Mouse (Mus musculus): ENCODE data around the gene Lamc3. TPM values are rescaled to one million over a fixed set of nuclear protein-coding genes. Genes with fewer than 3 reads are reported as not detected.

The Lamc3 gene
- total RNA-seq, 2 experiments from 2014 or later, result 6.3 to 7.8 TPM

DNA sequence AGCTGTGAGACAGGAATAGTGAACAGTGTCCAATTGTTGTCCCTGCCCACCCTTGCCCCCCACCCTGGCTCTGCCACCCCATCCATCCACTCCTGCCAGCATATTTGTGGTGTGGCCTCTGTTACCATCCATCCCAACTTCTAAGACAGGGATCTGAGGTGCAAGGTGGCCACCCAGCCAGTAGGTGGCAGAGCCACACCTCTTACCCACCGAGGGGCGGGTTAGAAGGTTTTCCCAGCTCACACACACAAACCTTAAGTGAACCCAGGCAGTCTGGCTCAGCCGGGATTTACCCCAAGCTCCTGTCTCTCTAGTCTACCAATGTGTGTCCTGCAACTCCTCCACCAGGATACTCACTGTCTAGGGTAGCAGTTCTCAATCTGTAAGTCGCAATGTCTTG, 30.5 kb downstream of the Lamc3 start:
- DNase-seq (ENCODE audit: low spot score in 2 of 2), result peak; percentile 42 to 46
- TF ChIP-seq CTCF (conservative IDR thresholded peaks at IDR 0.05), result peak; percentile 82
- H3K27ac ChIP-seq, result no peak overlapping the region
- no peak overlapping the region for H3K4me3 ChIP-seq

DNA sequence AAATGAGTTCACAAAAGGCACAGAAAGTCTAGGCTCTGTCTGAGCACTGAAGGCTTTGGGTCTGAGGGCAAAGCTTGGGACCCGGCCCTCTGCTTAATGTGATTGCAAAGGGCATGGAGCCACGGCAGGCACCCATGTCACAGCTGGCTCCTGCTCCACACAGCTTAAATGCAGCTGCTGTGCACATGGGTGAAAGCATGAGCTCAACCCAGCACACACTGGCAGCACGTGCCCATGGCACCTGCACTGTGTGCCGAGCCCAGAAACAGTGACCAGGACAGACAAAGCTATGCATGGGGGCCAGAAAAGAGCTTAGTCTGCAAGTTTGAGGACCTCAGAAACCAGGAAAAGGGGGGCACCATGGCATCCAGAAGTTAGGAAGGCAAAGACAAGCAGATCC, 36.6 kb downstream of the Lamc3 start:
- Histone ChIP-seq H3K27ac (no peak overlapping the region), H3K4me3 (no peak overlapping the region)
- TF ChIP-seq CTCF (conservative IDR thresholded peaks at IDR 0.05), result no peak
- DNase-seq (ENCODE audit: low spot score in 2 of 2), result no peak

DNA sequence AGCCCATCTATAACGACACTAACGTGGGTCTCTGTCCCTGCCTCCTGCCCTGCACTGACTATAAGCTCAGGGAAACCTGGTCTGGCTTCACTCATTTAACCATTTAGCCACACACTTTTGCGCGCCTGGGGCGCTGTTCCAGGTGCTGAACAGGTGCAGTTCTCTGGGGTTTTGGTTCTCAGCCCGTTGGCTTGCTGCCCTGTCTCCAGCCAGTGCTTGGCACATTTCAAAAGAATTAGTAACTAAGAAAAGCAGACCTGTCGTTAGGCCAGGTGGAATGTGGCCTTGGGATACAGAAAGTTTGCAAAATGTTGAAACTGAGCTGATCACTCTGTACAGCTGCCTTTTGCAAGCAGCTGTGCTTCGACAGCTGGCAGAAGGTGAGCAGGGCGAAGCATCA, 37.7 kb downstream of the Lamc3 start:
- no peak for DNase-seq (ENCODE audit: low spot score in 2 of 2)

DNA sequence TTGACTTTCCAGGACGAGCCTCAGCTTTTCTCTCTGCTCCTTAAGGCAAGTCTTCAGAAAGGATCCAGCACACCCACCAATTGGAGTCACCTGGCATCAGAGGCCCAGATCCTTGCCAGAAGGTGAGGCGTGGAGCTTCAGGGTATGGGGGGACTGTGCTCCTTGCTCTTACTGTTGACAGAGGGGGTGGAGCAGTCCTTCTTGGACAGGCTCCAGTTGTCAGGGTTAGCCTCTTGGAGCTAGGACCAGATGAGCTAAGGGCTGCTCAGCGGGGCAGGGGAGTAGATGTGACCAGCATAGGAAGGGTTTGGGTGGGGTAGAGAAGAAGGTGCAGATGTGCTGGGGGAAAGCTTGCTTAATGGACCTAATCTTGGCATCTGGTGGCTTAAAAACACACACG, 38.8 kb downstream of the Lamc3 start:
- no peak for DNase-seq (ENCODE audit: low spot score in 2 of 2)
- no peak overlapping the region for H3K27ac ChIP-seq
- no peak for TF ChIP-seq CTCF (conservative IDR thresholded peaks at IDR 0.05)
- H3K4me3 ChIP-seq, result no peak overlapping the region

More for the DNA sequence above, 37.7 kb downstream of the Lamc3 start:
- TF ChIP-seq CTCF (conservative IDR thresholded peaks at IDR 0.05), result no peak
- no peak overlapping the region for H3K27ac ChIP-seq
- no peak overlapping the region for H3K4me3 ChIP-seq

DNA sequence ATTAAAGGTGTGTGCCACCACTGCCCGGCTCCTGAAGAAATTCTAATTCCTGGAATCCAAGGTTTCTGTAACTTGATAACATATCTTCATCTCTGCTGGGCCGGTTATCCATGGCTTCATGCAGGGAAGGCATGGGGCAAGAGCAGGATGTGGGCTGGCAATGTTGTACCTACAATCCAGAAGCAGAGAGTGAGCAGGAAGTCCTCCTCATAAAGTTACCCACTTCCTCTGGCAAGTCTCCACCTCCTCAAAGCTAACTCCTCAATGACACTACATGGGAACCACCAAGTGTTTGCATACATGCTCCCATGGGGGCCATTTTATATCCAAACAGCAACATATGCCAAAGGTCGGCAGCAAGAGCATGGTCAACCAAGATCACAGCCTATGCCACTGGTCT, 42.6 kb downstream of the Lamc3 start:
- Histone ChIP-seq H3K27ac (no peak overlapping the region), H3K4me3 (no peak overlapping the region)
- no peak for DNase-seq (ENCODE audit: low spot score in 2 of 2)

DNA sequence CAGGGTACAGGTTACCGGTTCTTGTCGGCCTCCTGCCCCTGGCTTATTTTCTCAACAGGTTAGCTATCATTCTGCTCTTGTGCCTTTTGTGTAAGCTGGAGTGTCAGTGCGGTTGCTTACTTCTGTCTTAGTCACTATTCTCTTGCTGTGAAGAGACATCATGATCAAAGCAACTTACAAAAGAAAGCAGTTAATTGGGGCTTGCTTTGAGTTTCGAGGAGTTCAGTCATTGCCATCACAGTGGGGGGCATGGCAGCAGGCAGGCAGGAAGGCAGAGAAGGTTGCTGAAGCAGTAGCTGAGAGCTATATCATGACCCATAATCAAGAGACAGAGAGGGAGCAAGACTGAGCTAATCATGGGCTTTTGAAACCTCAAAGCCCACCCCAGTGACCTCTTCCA, 47.5 kb downstream of the Lamc3 start:
- no peak for DNase-seq (ENCODE audit: low spot score in 2 of 2)
- TF ChIP-seq CTCF (conservative IDR thresholded peaks at IDR 0.05), result no peak
- H3K27ac ChIP-seq, result no peak overlapping the region
- no peak overlapping the region for H3K4me3 ChIP-seq

More for the DNA sequence above, 42.6 kb downstream of the Lamc3 start:
- no peak for TF ChIP-seq CTCF (conservative IDR thresholded peaks at IDR 0.05)

DNA sequence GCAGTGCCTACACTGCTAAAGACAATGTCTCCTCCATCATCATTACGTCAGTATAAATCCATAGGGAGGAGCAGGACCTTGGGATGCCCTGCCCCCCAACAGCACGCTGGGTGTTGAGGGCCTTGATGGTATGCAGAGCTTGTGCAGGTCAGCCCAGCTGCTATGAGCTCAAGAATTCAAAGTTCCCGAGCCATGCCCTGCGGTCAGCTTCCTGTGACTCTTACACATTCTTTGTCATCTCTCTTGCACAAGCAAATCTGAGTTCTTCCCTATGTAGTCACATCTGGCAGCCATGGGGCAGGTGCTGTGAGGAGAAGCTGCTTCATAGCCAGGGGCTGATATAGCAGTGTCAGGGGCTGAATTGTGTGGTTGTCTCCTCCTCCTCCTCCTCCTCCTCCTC, 48.0 kb downstream of the Lamc3 start:
- no peak for TF ChIP-seq CTCF (conservative IDR thresholded peaks at IDR 0.05)
- no peak overlapping the region for H3K4me3 ChIP-seq
- DNase-seq (ENCODE audit: low spot score in 2 of 2), result no peak
- H3K27ac ChIP-seq, result no peak overlapping the region

DNA sequence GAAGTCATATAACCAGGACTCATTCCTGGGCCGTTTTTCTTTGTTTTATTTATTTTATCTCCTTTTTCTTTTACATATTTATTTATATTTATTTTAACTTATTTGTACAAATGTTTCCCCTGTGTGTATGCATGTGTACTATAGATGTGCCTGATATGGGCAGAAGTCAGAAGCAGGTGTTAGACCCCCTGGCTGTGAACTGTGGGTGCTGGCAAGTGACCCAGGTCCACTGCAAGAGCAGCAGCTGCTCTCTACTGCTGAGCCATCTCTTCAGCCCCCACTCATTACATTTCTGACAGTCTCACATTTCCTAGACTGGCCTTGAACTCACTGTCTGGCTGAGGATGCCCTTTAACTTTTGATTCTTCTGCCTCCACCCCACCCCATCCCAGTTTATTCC, 51.2 kb downstream of the Lamc3 start:
- TF ChIP-seq CTCF (conservative IDR thresholded peaks at IDR 0.05), result no peak
- no peak overlapping the region for H3K27ac ChIP-seq
- H3K4me3 ChIP-seq, result no peak overlapping the region
- DNase-seq (ENCODE audit: low spot score in 2 of 2), result no peak

DNA sequence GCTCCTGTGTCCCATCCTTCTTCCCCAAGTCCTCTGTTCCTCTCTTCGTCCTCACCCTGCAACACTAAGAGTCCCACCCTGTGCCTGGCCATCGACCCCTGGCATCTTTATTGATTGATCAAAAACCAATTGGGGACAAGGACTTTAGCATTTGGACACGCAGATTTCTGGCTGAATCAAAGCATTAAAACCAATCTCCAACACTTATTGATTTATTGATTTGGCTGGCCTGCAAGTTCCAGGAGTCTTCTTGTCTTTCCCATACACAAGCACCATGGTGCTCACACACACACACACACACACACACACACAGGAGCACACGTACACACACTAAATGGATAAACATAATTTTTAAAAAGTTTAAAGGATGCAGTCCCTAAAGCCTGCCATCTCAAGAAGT, 55.9 kb downstream of the Lamc3 start:
- no peak overlapping the region for H3K27ac ChIP-seq
- TF ChIP-seq CTCF (conservative IDR thresholded peaks at IDR 0.05), result no peak
- no peak overlapping the region for H3K4me3 ChIP-seq
- no peak for DNase-seq (ENCODE audit: low spot score in 2 of 2)

DNA sequence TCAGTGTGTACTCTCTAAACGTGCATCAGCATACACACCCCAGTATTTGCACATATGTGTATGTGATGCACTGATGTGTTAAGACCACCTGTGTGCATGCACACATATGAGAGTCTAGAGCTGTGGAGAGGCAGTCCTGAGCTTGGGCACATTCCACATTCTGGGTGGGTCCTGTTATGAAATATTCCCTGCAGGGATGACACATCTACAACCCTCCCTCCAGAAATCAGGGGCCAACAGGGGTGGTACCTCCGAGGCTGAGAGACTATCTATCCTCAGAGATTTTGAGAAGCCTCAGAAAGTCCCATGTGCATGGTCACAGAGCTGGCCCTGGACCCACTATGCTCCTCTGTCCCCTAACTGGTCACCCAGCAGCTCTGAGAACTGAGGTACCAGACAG, 58.5 kb downstream of the Lamc3 start:
- TF ChIP-seq CTCF (conservative IDR thresholded peaks at IDR 0.05), result no peak
- H3K4me3 ChIP-seq, result no peak overlapping the region
- no peak overlapping the region for H3K27ac ChIP-seq
- DNase-seq (ENCODE audit: low spot score in 2 of 2), result no peak

DNA sequence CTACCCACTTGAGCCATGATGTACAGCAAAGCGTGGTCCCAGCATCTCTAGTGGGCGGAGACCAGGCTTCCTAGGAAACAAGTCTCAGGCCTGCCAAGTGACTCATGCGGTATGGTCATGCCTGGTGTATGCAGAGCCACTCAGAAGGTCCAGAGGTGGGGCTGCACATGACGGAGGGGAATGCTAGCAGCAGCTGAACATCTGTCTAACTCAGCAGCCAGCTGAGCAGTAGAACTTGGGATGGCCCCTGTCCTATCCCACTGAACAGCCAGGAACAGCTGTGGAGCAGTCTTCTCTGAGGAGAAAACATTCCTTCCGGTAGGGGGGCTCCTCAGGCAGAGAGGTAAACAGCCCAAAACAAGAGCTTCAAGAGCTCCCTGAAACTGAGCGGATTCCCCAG, 61.3 kb downstream of the Lamc3 start:
- Histone ChIP-seq H3K4me3 (no peak overlapping the region), H3K27ac (no peak overlapping the region)
- no peak for DNase-seq (ENCODE audit: low spot score in 2 of 2)
- TF ChIP-seq CTCF (conservative IDR thresholded peaks at IDR 0.05), result no peak

DNA sequence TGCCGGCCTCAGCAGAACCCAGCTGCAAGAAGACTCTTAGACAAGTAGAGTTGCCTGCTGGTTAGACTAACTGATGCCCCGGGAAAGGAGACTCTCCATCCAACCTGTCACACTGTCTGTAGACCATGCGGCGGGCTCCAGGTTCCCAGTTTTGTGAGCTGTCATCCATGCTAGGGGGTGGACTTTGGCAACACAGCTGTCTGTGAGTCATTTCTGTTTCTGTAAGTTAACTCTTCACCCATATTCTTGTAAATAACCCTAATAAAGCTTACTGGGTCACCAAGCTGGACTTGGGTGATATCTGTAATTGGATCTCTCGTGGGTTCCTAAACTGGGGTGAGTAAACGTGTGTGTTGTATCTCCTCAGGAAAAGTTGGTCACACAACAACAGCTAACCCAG, 61.7 kb downstream of the Lamc3 start:
- no peak for TF ChIP-seq CTCF (conservative IDR thresholded peaks at IDR 0.05)
- no peak overlapping the region for H3K4me3 ChIP-seq
- H3K27ac ChIP-seq, result no peak overlapping the region
- DNase-seq (ENCODE audit: low spot score in 2 of 2), result no peak

DNA sequence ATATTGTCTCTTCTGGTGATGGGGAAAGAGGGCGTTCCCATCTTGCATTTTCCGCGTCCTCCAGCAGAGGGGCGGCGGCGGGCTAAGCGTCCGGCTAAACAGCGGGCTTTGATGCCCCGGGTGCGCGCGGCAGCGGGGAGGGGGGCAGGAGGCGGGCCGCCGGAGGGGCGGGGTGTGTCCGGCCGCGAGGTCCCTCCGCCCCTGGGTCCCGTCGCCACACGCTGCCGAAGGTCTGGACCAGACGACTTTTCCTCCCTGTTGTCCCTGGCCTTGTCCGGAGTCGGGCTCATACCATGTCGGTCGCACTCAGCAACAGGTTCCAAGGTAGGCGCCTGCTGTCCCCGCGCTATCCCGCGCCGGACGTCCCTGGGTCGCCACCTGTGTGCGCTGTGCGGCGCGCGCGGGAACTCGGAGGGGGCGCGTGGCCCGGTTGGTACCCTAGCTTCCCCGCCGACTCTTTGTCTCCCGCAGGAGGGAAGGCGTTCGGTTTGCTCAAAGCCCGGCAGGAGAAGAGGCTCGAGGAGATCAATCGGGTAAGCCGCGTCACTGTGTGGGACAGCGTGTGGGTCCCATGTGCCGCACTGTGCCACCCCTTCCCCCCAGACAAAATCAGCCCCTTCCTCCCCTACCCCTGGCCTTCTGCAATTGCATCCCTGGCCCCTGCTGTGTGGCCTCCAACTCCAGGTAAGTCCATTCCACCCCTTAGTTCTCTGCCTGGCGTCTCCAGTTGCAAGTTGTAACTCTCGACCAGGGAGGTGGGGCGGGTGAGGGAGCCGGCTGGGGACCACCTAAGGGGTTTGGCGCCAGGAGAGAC, 63.2 kb downstream of the Lamc3 start, which contains the start of gene Aif1l:
TSS of gene Aif1l (plus strand) at position 82 of the 814 bp plus-strand sequence.
- peak within 1 kb of the TSS; percentile 66 for H3K4me3 ChIP-seq
- peak within 1 kb of the TSS; percentile 11; the same call in 1 of the 2 replicates for H3K27ac ChIP-seq
- peak; percentile 75 for TF ChIP-seq CTCF (conservative IDR thresholded peaks at IDR 0.05)
- peak in 1 of 2 experiments; percentile 27 for DNase-seq (ENCODE audit: low spot score in 2 of 2)

DNA sequence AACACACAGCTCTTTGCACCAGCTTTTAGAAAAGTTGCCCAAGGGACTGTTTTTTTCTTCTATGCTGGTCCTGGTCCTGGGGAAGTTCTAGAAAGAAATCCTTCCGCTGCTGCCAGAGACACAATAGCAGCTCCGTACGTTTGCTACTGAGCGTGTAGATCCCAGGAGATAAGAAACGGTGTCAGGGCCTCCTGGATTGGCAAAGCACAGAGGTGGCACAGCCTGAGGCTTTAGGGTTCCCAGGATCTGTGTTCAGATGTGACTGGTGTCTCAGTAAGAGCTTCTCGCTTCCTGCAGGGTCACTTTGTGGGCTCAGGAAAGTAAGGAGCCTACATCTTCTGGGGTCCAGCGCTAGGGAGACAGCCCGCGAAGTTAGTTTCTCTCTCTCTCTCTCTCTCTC, 63.9 kb downstream of the Lamc3 start:
- no peak overlapping the region for H3K27ac ChIP-seq
- DNase-seq (ENCODE audit: low spot score in 2 of 2), result no peak
- peak overlapping the region; percentile 66 for H3K4me3 ChIP-seq
- TF ChIP-seq CTCF (conservative IDR thresholded peaks at IDR 0.05), result no peak

Data from layer of hippocampus, adult 2 months (tissue).